ENCODE assay signal across 19 mouse cellular contexts in the genomic region with DNA sequence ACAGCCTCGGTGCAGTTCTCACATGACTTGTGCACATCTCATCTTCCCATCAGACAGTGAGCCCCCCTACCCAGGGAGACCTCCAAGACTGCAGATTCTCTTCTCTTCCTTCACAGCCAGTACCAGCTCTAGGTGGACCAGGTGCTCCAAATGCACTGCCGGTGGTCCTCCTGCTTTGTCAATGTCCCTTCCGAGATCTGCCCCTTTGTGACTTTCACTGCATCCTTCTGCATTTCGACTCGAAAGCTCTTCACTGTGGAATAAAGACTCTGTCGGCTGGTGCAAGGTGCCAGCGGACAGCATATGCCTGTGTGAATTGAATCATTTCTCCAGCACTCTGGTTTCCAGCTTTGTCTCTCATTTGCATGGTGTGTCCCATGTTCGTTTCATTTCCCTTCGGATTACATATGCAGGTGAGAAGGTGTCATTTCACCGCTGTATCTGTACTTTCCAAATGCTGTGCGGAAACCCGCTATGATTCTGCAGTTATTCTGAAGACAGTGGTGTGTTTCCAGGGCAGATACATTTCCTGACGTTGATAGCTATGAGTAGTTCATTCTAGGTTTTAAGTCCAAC. TPM values are rescaled to one million over a fixed set of nuclear protein-coding genes. Genes with fewer than 3 reads are reported as not detected.
DNase-seq lines count a peak whose midpoint lies in the region; ATAC-seq and TF ChIP-seq lines count a peak whose summit lies in the region.
"Had no signal": no experiment of that assay in that cellular context is flagged by ENCODE, and none has a peak within 500 bp of the region (broad histone marks: within the 10 kb centered on the region; RNA-seq: fewer than 3 reads in every experiment).

No protein-coding gene starts in this region.

- H3K9ac ChIP-seq in hindbrain, embryonic 16.5 days (ENCODE audit: low read depth, low read length), result no peak overlapping the region
- no peak overlapping the region for H3K9ac ChIP-seq in midbrain, embryonic 16.5 days (ENCODE audit: low read depth, low read length)
- no peak overlapping the region for H3K9ac ChIP-seq in midbrain, embryonic 14.5 days (replicated peaks; ENCODE audit: low read length)
- H3K9ac ChIP-seq: forebrain, embryonic 13.5 days had no signal

- 83% methylated on average over 13 of the region's 13 CpGs for WGBS in hindbrain, embryonic 10.5 days
- 69% methylated on average over 13 of the region's 13 CpGs for WGBS in hindbrain, embryonic 16.5 days
- WGBS in midbrain, embryonic 16.5 days, result 68% methylated on average over 13 of the region's 13 CpGs
- 67% methylated on average over 13 of the region's 13 CpGs for WGBS in midbrain, embryonic 14.5 days

- no peaks in the 10 kb centered on the region for H3K9me3 ChIP-seq in hindbrain, embryonic 10.5 days
- H3K9me3 ChIP-seq in hindbrain, embryonic 16.5 days (ENCODE audit: control insufficient read depth, low read length), result no peaks in the 10 kb centered on the region
- no peaks in the 10 kb centered on the region for H3K9me3 ChIP-seq in midbrain, embryonic 16.5 days (replicated peaks; ENCODE audit: control insufficient read depth, low read length, poor library complexity, severe bottlenecking)
- H3K9me3 ChIP-seq in midbrain, embryonic 14.5 days (ENCODE audit: control insufficient read depth, low read length), result no peaks in the 10 kb centered on the region
- H3K9me3 ChIP-seq: embryonic facial prominence, embryonic 13.5 days; forebrain, embryonic 13.5 days had no signal

- ATAC-seq in hindbrain, embryonic 16.5 days, result no peak
- ATAC-seq in midbrain, embryonic 16.5 days, result no peak
- no peak for ATAC-seq in midbrain, embryonic 14.5 days (ENCODE audit: low FRiP score, low TSS enrichment)
- no peak for ATAC-seq in granulocyte monocyte progenitor cell, adult 5-6 weeks (replicated peaks; ENCODE audit: poor library complexity, severe bottlenecking)
- ATAC-seq: activated CD4-positive, CD25-positive, alpha-beta regulatory T cell, adult 4 months; inflammation-experienced regulatory T-cells, adult 6 months; Patski had no signal

- peaks cover 31% of the 10 kb centered on the region for H3K4me1 ChIP-seq in hindbrain, embryonic 10.5 days (replicated peaks)
- H3K4me1 ChIP-seq in hindbrain, embryonic 16.5 days (ENCODE audit: control insufficient read depth, insufficient read depth, low read depth, low read length), result peaks cover 6% of the 10 kb centered on the region; the same call in 1 of the 2 replicates
- peaks cover 17% of the 10 kb centered on the region for H3K4me1 ChIP-seq in midbrain, embryonic 16.5 days (ENCODE audit: control insufficient read depth, insufficient read depth, low read length)
- H3K4me1 ChIP-seq in midbrain, embryonic 14.5 days (ENCODE audit: control insufficient read depth, insufficient read depth, low read length), result peaks cover 16% of the 10 kb centered on the region; the same call in 1 of the 2 replicates
- H3K4me1 ChIP-seq: forebrain, embryonic 13.5 days had no signal

- TF ChIP-seq CTCF in layer of hippocampus, adult 2 months (conservative IDR thresholded peaks at IDR 0.05), result no peak

- H3K27ac ChIP-seq in hindbrain, embryonic 10.5 days, result 0 out of 2 replicates have a peak overlapping the region, but pooled peaks have one; percentile 66
- no peak overlapping the region for H3K27ac ChIP-seq in hindbrain, embryonic 16.5 days (ENCODE audit: low read depth, low read length)
- H3K27ac ChIP-seq in layer of hippocampus, adult 2 months, result 0 out of 2 replicates have a peak overlapping the region, but pooled peaks have one; percentile 18
- H3K27ac ChIP-seq in midbrain, embryonic 16.5 days (ENCODE audit: low read length), result no peak overlapping the region
- H3K27ac ChIP-seq in midbrain, embryonic 14.5 days (replicated peaks; ENCODE audit: low read depth, low read length), result no peak overlapping the region
- H3K27ac ChIP-seq: embryonic facial prominence, embryonic 13.5 days had no signal

- H3K4me2 ChIP-seq in hindbrain, embryonic 16.5 days (ENCODE audit: low read length), result no peak overlapping the region
- H3K4me2 ChIP-seq in midbrain, embryonic 16.5 days (ENCODE audit: low read length), result 0 out of 2 replicates have a peak overlapping the region, but pooled peaks have one; percentile 13
- no peak overlapping the region for H3K4me2 ChIP-seq in midbrain, embryonic 14.5 days (ENCODE audit: low read length)

- no peaks in the 10 kb centered on the region for H3K36me3 ChIP-seq in hindbrain, embryonic 10.5 days
- H3K36me3 ChIP-seq in hindbrain, embryonic 16.5 days (ENCODE audit: control insufficient read depth, insufficient read depth, low read length), result no peaks in the 10 kb centered on the region
- no peaks in the 10 kb centered on the region for H3K36me3 ChIP-seq in midbrain, embryonic 16.5 days (ENCODE audit: control insufficient read depth, insufficient read depth, low read length)
- H3K36me3 ChIP-seq in midbrain, embryonic 14.5 days (ENCODE audit: control insufficient read depth, insufficient read depth, low read length), result no peaks in the 10 kb centered on the region
- H3K36me3 ChIP-seq: embryonic facial prominence, embryonic 13.5 days had no signal

- peaks cover 20% of the 10 kb centered on the region for H3K27me3 ChIP-seq in hindbrain, embryonic 10.5 days (ENCODE audit: insufficient read depth, poor library complexity, severe bottlenecking)
- no peaks in the 10 kb centered on the region for H3K27me3 ChIP-seq in hindbrain, embryonic 16.5 days (replicated peaks; ENCODE audit: control insufficient read depth, insufficient read depth, low read length)
- no peaks in the 10 kb centered on the region; the same call in 1 of the 2 replicates for H3K27me3 ChIP-seq in midbrain, embryonic 16.5 days (ENCODE audit: control insufficient read depth, insufficient read depth, low read depth, low read length)
- H3K27me3 ChIP-seq in midbrain, embryonic 14.5 days (ENCODE audit: control insufficient read depth, insufficient read depth, low read length), result no peaks in the 10 kb centered on the region
- H3K27me3 ChIP-seq: Patski had no signal

- no peak for DNase-seq in hindbrain, embryonic 10.5 days (ENCODE audit: low spot score)
- DNase-seq in layer of hippocampus, adult 2 months (ENCODE audit: low spot score in 2 of 2), result no peak
- DNase-seq in layer of hippocampus, adult 18-20 months (ENCODE audit: low spot score in 2 of 2), result no peak
- no peak for DNase-seq in midbrain, embryonic 14.5 days
- DNase-seq: adrenal gland, postnatal 14 days; cerebellum, adult 18-20 months; cerebellum, adult 9-11 months; cerebellum, postnatal 36 days; gastrocnemius, postnatal 14 days; heart, postnatal 10 days; heart, postnatal 4 days had no signal

- H3K4me3 ChIP-seq in hindbrain, embryonic 10.5 days, result no peak overlapping the region
- H3K4me3 ChIP-seq in hindbrain, embryonic 16.5 days (ENCODE audit: low read length), result no peak overlapping the region
- no peak overlapping the region for H3K4me3 ChIP-seq in layer of hippocampus, adult 2 months
- no peak overlapping the region for H3K4me3 ChIP-seq in midbrain, embryonic 16.5 days (ENCODE audit: low read depth, low read length)
- no peak overlapping the region for H3K4me3 ChIP-seq in midbrain, embryonic 14.5 days (replicated peaks; ENCODE audit: low read depth, low read length)

RNA-seq across cellular contexts. Expression of a gene that starts 32.1 kb away (rescaled TPM):
- 12.6 and 16.1 TPM in 2 replicates for polyA plus RNA-seq in hindbrain, embryonic 10.5 days (2016; fragmentation: Nextera tagmentation; extraction: Ambion mirVana)
- polyA plus RNA-seq in hindbrain, embryonic 16.5 days (2015; fragmentation: Nextera tagmentation; extraction: Ambion mirVana), result 51.3 and 51.6 TPM in 2 replicates
- 10 to 100 TPM; 79.8 to 80.8 TPM for total RNA-seq in layer of hippocampus, adult 2 months (2021)
- 10 to 100 TPM; 80.2 to 89.3 TPM for total RNA-seq in layer of hippocampus, adult 18-20 months (2021)
- 45.7 and 49.1 TPM in 2 replicates for polyA plus RNA-seq in midbrain, embryonic 16.5 days (2015; fragmentation: Nextera tagmentation; extraction: Ambion mirVana)
- polyA plus RNA-seq in midbrain, embryonic 14.5 days (2014; fragmentation: Nextera tagmentation; extraction: Ambion mirVana), result 60.2 and 63.3 TPM in 2 replicates
- 62.1 and 70.9 TPM in 2 replicates for total RNA-seq in granulocyte monocyte progenitor cell, adult 5-6 weeks (2014; fragmentation: Nextera tagmentation)
- 84.2 and 102 TPM in 2 replicates for total RNA-seq in granulocyte monocyte progenitor cell, adult 5-6 weeks (2017)

Comparison
In these comparisons a context has a peak if more than half of its experiments do, and no peak if none do; other contexts are left out.
1. H3K27ac ChIP-seq: peak in hindbrain, embryonic 10.5 days (single experiment) and layer of hippocampus, adult 2 months (single experiment); none in hindbrain, embryonic 16.5 days (single experiment), midbrain, embryonic 16.5 days (single experiment) and midbrain, embryonic 14.5 days (single experiment).